Mouse (Mus musculus) heart, embryonic 13.5 days (tissue): Measurements from ENCODE around the gene Gm10226. TPM values are rescaled to one million over a fixed set of nuclear protein-coding genes. Genes with fewer than 3 reads are reported as not detected.
"Not testable (repeated sequence)": the region's sequence is repeated elsewhere in the genome, so short reads cannot be mapped to it uniquely, and the experiment has no call there.

Experiments used
- ATAC-seq: fragments of 200-750 bp; cut with Nextera tagmentation; 2 replicates; pipeline ENCODE4 v1.8.0; 2017; ENCODE audit warnings: moderate TSS enrichment; ENCODE audit not compliant: insufficient number of reproducible peaks, low FRiP score, low TSS enrichment; ENCODE audit errors: extremely low read depth
- H3K27ac ChIP-seq: fragments of 300-500 bp; sonication (generic); replicated peaks from 2 replicates; pipeline ENCODE4 v1.5.1; 2015; ENCODE audit warnings: moderate library complexity, mild to moderate bottlenecking, inconsistent platforms
- H3K27me3 ChIP-seq: fragments of 300-500 bp; sonication (generic); replicated peaks from 2 replicates; pipeline ENCODE4 v1.6.1; 2015; ENCODE audit warnings: mild to moderate bottlenecking, inconsistent platforms
- H3K36me3 ChIP-seq: fragments of 300-500 bp; sonication (generic); 2 replicates; pipeline ENCODE4 v1.6.1; 2015; ENCODE audit warnings: mild to moderate bottlenecking, inconsistent platforms
- H3K4me1 ChIP-seq: fragments of 300-500 bp; sonication (generic); 2 replicates; pipeline ENCODE4 v1.6.1; 2015; ENCODE audit warnings: inconsistent platforms
- H3K4me2 ChIP-seq: fragments of 300-500 bp; sonication (generic); 2 replicates; pipeline ENCODE4 v1.6.1; 2015; ENCODE audit warnings: inconsistent platforms, mild to moderate bottlenecking, moderate library complexity
- H3K4me3 ChIP-seq: fragments of 300-500 bp; sonication (generic); 2 replicates; pipeline ENCODE4 v1.5.1; 2015; ENCODE audit warnings: moderate library complexity, mild to moderate bottlenecking, inconsistent platforms
- H3K9ac ChIP-seq: fragments of 300-500 bp; sonication (generic); 2 replicates; pipeline ENCODE4 v1.6.1; 2015; ENCODE audit warnings: inconsistent platforms, mild to moderate bottlenecking, moderate library complexity
- H3K9me3 ChIP-seq: fragments of 300-500 bp; sonication (generic); 2 replicates; pipeline ENCODE4 v1.6.1; 2016; ENCODE audit warnings: inconsistent platforms
- whole genome bisulfite sequencing: fragments of 180-500 bp; shearing (Covaris S2); methylation state at CpG from one replicate; pipeline ENCODE4 v1.1.7; 2015; ENCODE audit warnings: mixed read lengths; 5-methylcytosine and 5-hydroxymethylcytosine counted together
- polyA plus RNA-seq: library from polyadenylated mRNA; unstranded; fragments of >200 nt; fragmentation: Nextera tagmentation; extraction: Ambion mirVana; gene quantifications from 2 replicates; pipeline ENCODE4 v1.2.1, GENCODE M21; 2015

Gm10226 gene
- polyA plus RNA-seq, 1 experiment from 2014 or later: 4.2 TPM

- peak within 1 kb of the TSS; percentile 96 for H3K27ac ChIP-seq
- H3K4me2 ChIP-seq: peak within 1 kb of the TSS; percentile 72
- H3K9me3 ChIP-seq: no peaks in the 10 kb centered on the region
- 3% methylated on average over 26 of the region's 26 CpGs for WGBS
- H3K36me3 ChIP-seq: peaks cover 17% of the 10 kb centered on the region
- peak; percentile 90 for ATAC-seq
- H3K4me1 ChIP-seq: peaks cover 15% of the 10 kb centered on the region
- H3K27me3 ChIP-seq: no peaks in the 10 kb centered on the region
- peak within 1 kb of the TSS; percentile 74 for H3K4me3 ChIP-seq
- H3K9ac ChIP-seq: peak within 1 kb of the TSS; percentile 87
These were observed 15.8 kb downstream of the Gm10226 start, which contains the start of gene Zfp760 for GRCm38 (mm10) chr17:21707343-21707996. Gene Zfp760, plus strand, starts transcription at chr17:21707741.

GRCm38 (mm10) chr17:21708401-21708800 is 16.7 kb downstream of the Gm10226 start:
- no peaks in the 10 kb centered on the region for H3K27me3 ChIP-seq
- peak overlapping the region; percentile 87 for H3K9ac ChIP-seq
- H3K4me3 ChIP-seq: peak overlapping the region; percentile 74
- peak overlapping the region; percentile 72 for H3K4me2 ChIP-seq
- peaks cover 11% of the 10 kb centered on the region for H3K4me1 ChIP-seq
- H3K9me3 ChIP-seq: no peaks in the 10 kb centered on the region
- peaks cover 21% of the 10 kb centered on the region for H3K36me3 ChIP-seq
- ATAC-seq: no peak
- 47% methylated on average over 2 of the region's 2 CpGs for WGBS
- peak overlapping the region; percentile 96 for H3K27ac ChIP-seq

GRCm38 (mm10) chr17:21730495-21730894 is 38.8 kb downstream of the Gm10226 start, which contains the start of gene Zfp229:
Gene Zfp229, plus strand, starts transcription at chr17:21730795.
- H3K4me3 ChIP-seq, ATAC-seq: not testable (repeated sequence)

GRCm38 (mm10) chr17:21733049-21733448 is 41.4 kb downstream of the Gm10226 start:
- Histone ChIP-seq H3K4me3 (peak overlapping the region; percentile 75), H3K4me2 (peak overlapping the region; percentile 70), H3K9ac (peak overlapping the region; percentile 83), H3K27me3 (no peaks in the 10 kb centered on the region), H3K9me3 (no peaks in the 10 kb centered on the region), H3K36me3 (peaks cover 13% of the 10 kb centered on the region), H3K27ac (peak overlapping the region; percentile 86), H3K4me1 (peaks cover 10% of the 10 kb centered on the region)
- WGBS: 85% methylated on average over 4 of the region's 4 CpGs
- ATAC-seq: no peak

More at GRCm38 (mm10) chr17:21730495-21730894, 38.8 kb downstream of the Gm10226 start, which contains the start of gene Zfp229:
- H3K27ac ChIP-seq, H3K9me3 ChIP-seq, H3K27me3 ChIP-seq, H3K4me2 ChIP-seq, H3K9ac ChIP-seq, H3K36me3 ChIP-seq: not testable (repeated sequence)
- WGBS: 95% methylated on average over 11 of the region's 22 CpGs
- H3K4me1 ChIP-seq: peaks cover 10% of the 10 kb centered on the region

- ATAC-seq: peak; percentile 80; the same call in 1 of the 2 replicates
- 1% methylated on average over 27 of the region's 27 CpGs for WGBS
- H3K4me1 ChIP-seq: peaks cover 10% of the 10 kb centered on the region
- H3K36me3 ChIP-seq: peaks cover 16% of the 10 kb centered on the region
- H3K27ac ChIP-seq: peak overlapping the region; percentile 86
- no peaks in the 10 kb centered on the region for H3K27me3 ChIP-seq
- no peaks in the 10 kb centered on the region for H3K9me3 ChIP-seq
- H3K9ac ChIP-seq: peak overlapping the region; percentile 83
- peak overlapping the region; percentile 70 for H3K4me2 ChIP-seq
- H3K4me3 ChIP-seq: peak overlapping the region; percentile 75
These were observed 41.9 kb downstream of the Gm10226 start for GRCm38 (mm10) chr17:21733529-21734031.

Other genes starting within 250 kb of the Gm10226 start
- gene Zfp51, start 241.5 kb upstream of the Gm10226 start, polyA plus RNA-seq: 10.1 and 10.5 TPM in 2 replicates
- 5.7 and 6.2 TPM in 2 replicates for gene Zfp53, start 202.9 kb upstream of the Gm10226 start, polyA plus RNA-seq
- 2.7 and 3.3 TPM in 2 replicates for gene Zfp52, start 156.3 kb upstream of the Gm10226 start, polyA plus RNA-seq
- 11.9 and 13.0 TPM in 2 replicates for gene Zfp948, start 124.9 kb upstream of the Gm10226 start, polyA plus RNA-seq
- gene Zfp983, start 41.2 kb upstream of the Gm10226 start, polyA plus RNA-seq: 2.2 and 2.7 TPM in 2 replicates
- 6.4 and 6.5 TPM in 2 replicates for gene Zfp760, start 15.9 kb downstream of the Gm10226 start, polyA plus RNA-seq
- gene Zfp229, start 38.9 kb downstream of the Gm10226 start, polyA plus RNA-seq: 4.0 TPM in 2 replicates
- gene Zfp820, start 153.9 kb downstream of the Gm10226 start, polyA plus RNA-seq: 4.2 and 4.5 TPM in 2 replicates
- gene Zfp995, start 218.1 kb downstream of the Gm10226 start, polyA plus RNA-seq: 4.1 and 4.6 TPM in 2 replicates